Mouse (Mus musculus) urinary bladder, postnatal 4 days (tissue): Measurements from ENCODE around the gene Ccdc163.
A peak's percentile ranks its signal among the peaks of the same experiment; 100 is the strongest.
"Not testable (repeated sequence)": the region's sequence is repeated elsewhere in the genome, so short reads cannot be mapped to it uniquely, and the experiment has no call there.

Experiments used
- DNase-seq, 2 experiments: peaks; one replicate each; pipeline ENCODE4 v3.0.0; 2021 to 2022; ENCODE audit warnings: low spot score in 2 of 2

Gene Ccdc163

GRCm38 (mm10) chr4:116708201-116708764, at the start of gene Ccdc163, which contains the start of gene Mmachc:
TSS of gene Ccdc163 (plus strand) at chr4:116708509.
TSS of gene Mmachc (minus strand) at chr4:116708406.
- peak; percentile 85 to 86 for DNase-seq

GRCm38 (mm10) chr4:116659474-116659873, 48.8 kb upstream of the Ccdc163 start:
- DNase-seq = no peak

- DNase-seq = not testable (repeated sequence)
Measured at GRCm38 (mm10) chr4:116659916-116660315, 48.4 kb upstream of the Ccdc163 start.

GRCm38 (mm10) chr4:116660829-116661228, 47.5 kb upstream of the Ccdc163 start:
- DNase-seq = no peak

GRCm38 (mm10) chr4:116661998-116662397, 46.3 kb upstream of the Ccdc163 start:
- no peak for DNase-seq

- DNase-seq = no peak
Measured at GRCm38 (mm10) chr4:116666625-116667024, 41.7 kb upstream of the Ccdc163 start.

GRCm38 (mm10) chr4:116668145-116668544, 40.2 kb upstream of the Ccdc163 start:
- no peak for DNase-seq

GRCm38 (mm10) chr4:116669291-116669690, 39.0 kb upstream of the Ccdc163 start:
- no peak for DNase-seq

GRCm38 (mm10) chr4:116672785-116673184, 35.5 kb upstream of the Ccdc163 start:
- DNase-seq = peak in 1 of 2 experiments; percentile 31

- DNase-seq = not testable (repeated sequence)
Measured at GRCm38 (mm10) chr4:116674761-116675160, 33.5 kb upstream of the Ccdc163 start.

GRCm38 (mm10) chr4:116676027-116676426, 32.3 kb upstream of the Ccdc163 start:
- DNase-seq = no peak

GRCm38 (mm10) chr4:116677808-116678207, 30.5 kb upstream of the Ccdc163 start:
- no peak for DNase-seq

- no peak for DNase-seq
Measured at GRCm38 (mm10) chr4:116679141-116679540, 29.2 kb upstream of the Ccdc163 start.

- DNase-seq = not testable (repeated sequence)
Measured at GRCm38 (mm10) chr4:116680521-116680920, 27.8 kb upstream of the Ccdc163 start.

- DNase-seq = no peak
Measured at GRCm38 (mm10) chr4:116683957-116684356, 24.4 kb upstream of the Ccdc163 start.

- no peak for DNase-seq
Measured at GRCm38 (mm10) chr4:116684665-116685064, 23.6 kb upstream of the Ccdc163 start.

- peak; percentile 96 to 99 for DNase-seq
Measured at GRCm38 (mm10) chr4:116685402-116686061, 22.8 kb upstream of the Ccdc163 start, which contains the start of gene Prdx1. TSS of gene Prdx1 (plus strand) at chr4:116685544.

GRCm38 (mm10) chr4:116687041-116687440, 21.3 kb upstream of the Ccdc163 start:
- DNase-seq = no peak

GRCm38 (mm10) chr4:116689309-116689876, 18.9 kb upstream of the Ccdc163 start:
- no peak for DNase-seq

GRCm38 (mm10) chr4:116692146-116692545, 16.2 kb upstream of the Ccdc163 start:
- DNase-seq = no peak

- no peak for DNase-seq
Measured at GRCm38 (mm10) chr4:116693785-116694184, 14.5 kb upstream of the Ccdc163 start.

- no peak for DNase-seq
Measured at GRCm38 (mm10) chr4:116698693-116699342, 9.5 kb upstream of the Ccdc163 start.
